Mouse (Mus musculus) c-Kit-positive CD71-negative TER-119-negative erythroid progenitor cells, embryonic 14.5 days (primary cell): ENCODE results near the gene Znhit3.
"Not testable (repeated sequence)": the region's sequence is repeated elsewhere in the genome, so short reads cannot be mapped to it uniquely, and the experiment has no call there.

Experiments used
- DNase-seq: peaks from one replicate; pipeline ENCODE4 v3.0.0-alpha.2; 2013; ENCODE audit warnings: low read depth

The Znhit3 gene

GRCm38 (mm10) chr11:84919951-84920350 lies 3.8 kb upstream of the Znhit3 start:
- DNase-seq = no peak

- peak; percentile 38 for DNase-seq
These were observed 3.1 kb upstream of the Znhit3 start for GRCm38 (mm10) chr11:84919276-84919675.

GRCm38 (mm10) chr11:84918425-84918824 lies 2.3 kb upstream of the Znhit3 start:
- peak; percentile 79 for DNase-seq

- no peak for DNase-seq
These were observed 636 bp upstream of the Znhit3 start for GRCm38 (mm10) chr11:84916703-84917300.

- no peak for DNase-seq
These were observed 1.5 kb downstream of the Znhit3 start for GRCm38 (mm10) chr11:84914673-84915072.

GRCm38 (mm10) chr11:84910411-84910810 lies 5.8 kb downstream of the Znhit3 start:
- no peak for DNase-seq

GRCm38 (mm10) chr11:84908480-84908879 lies 7.7 kb downstream of the Znhit3 start:
- no peak for DNase-seq

- DNase-seq = no peak
These were observed 9.1 kb downstream of the Znhit3 start for GRCm38 (mm10) chr11:84907081-84907480.

GRCm38 (mm10) chr11:84904597-84905144 lies 11.5 kb downstream of the Znhit3 start:
- no peak for DNase-seq

GRCm38 (mm10) chr11:84893113-84893512 lies 23.1 kb downstream of the Znhit3 start:
- no peak for DNase-seq

- no peak for DNase-seq
These were observed 24.5 kb downstream of the Znhit3 start for GRCm38 (mm10) chr11:84891705-84892104.

- DNase-seq = no peak
These were observed 26.7 kb downstream of the Znhit3 start for GRCm38 (mm10) chr11:84889492-84889891.

- DNase-seq = no peak
These were observed 28.1 kb downstream of the Znhit3 start for GRCm38 (mm10) chr11:84888025-84888424.

- DNase-seq = no peak
These were observed 29.2 kb downstream of the Znhit3 start for GRCm38 (mm10) chr11:84886767-84887511.

- no peak for DNase-seq
These were observed 29.9 kb downstream of the Znhit3 start for GRCm38 (mm10) chr11:84886236-84886635.

- DNase-seq = no peak
These were observed 30.9 kb downstream of the Znhit3 start for GRCm38 (mm10) chr11:84885238-84885637.

- DNase-seq = no peak
These were observed 33.8 kb downstream of the Znhit3 start for GRCm38 (mm10) chr11:84882346-84882745.

GRCm38 (mm10) chr11:84880971-84881370 lies 35.2 kb downstream of the Znhit3 start:
- DNase-seq = no peak

- DNase-seq = no peak
These were observed 35.7 kb downstream of the Znhit3 start for GRCm38 (mm10) chr11:84880465-84880961.

- DNase-seq = peak; percentile 57
These were observed 36.2 kb downstream of the Znhit3 start, which contains the start of the genes Myo19 and Pigw for GRCm38 (mm10) chr11:84879772-84880464. Gene Myo19 (plus strand): TSS chr11:84880148. Gene Pigw (minus strand): TSS chr11:84880285.

- DNase-seq = no peak
These were observed 37.0 kb downstream of the Znhit3 start for GRCm38 (mm10) chr11:84879007-84879771.

GRCm38 (mm10) chr11:84876020-84876419 lies 40.1 kb downstream of the Znhit3 start:
- DNase-seq = not testable (repeated sequence)
